Mouse (Mus musculus) gastrocnemius, postnatal 36 days (tissue): ENCODE measurements at regions not wholly inside any gene's neighbourhood (a gene's known extent, or its start where the extent isn't known, plus 50 kb on each side); places are given as distances from the start of the nearest gene placed in this dataset.

ENCODE experiments used
- DNase-seq, 2 experiments: peaks; one replicate each; pipeline ENCODE4 v3.0.0; 2022
- intact Hi-C: fragments of 180-260 bp; cut with DNase I; formaldehyde crosslinking; loops from one replicate; pipeline ENCODE4 v1.15.1; 2025

DNA sequence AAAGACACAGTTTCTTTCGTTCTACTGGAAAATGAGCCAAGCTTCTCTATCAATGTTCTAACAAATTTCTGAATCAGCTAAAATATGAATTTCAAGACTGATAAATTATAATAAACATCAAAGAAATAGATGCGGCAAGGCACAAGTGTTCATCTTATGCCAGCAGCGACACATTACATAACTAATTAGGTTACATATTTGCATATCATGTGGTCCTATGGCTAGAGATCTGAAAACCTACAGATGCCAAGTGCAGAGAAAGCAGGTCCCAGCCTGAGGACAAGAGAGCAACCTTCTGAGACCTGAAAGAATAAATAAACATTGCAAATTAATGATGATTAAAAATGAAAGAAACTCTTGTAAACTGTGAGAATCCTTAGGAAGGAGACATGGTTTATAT, 201.3 kb upstream of the Tent5a start:
- intact Hi-C loops: no loop called here
- DNase-seq: no peak

DNA sequence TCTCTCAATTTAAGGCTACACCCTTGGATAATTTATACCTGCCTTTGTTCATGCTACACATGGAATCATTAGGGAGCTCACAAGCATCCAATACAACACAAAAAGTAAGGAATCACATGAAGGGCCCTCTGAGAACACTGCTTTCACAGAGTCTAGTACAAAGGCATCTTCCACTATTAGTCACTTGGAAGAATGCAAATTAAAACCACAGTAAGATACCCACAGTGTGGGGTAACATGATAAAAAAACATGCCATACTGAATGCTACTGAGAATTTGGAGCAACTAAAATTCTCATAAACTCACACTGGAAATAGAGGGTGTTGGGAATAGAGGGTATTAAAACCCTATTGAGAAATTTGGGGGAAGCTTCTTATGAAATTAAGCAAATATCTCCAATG, 197.6 kb upstream of the Tent5a start:
- intact Hi-C loops: no loop called here
- DNase-seq: no peak

GRCm38 (mm10) chr9:85521342-85521741, 194.2 kb upstream of the Tent5a start:
- intact Hi-C loops: no loop called here
- no peak for DNase-seq

- intact Hi-C loops: no loop called here
- no peak for DNase-seq
Measured at GRCm38 (mm10) chr9:85520941-85521340, 193.8 kb upstream of the Tent5a start.

DNA sequence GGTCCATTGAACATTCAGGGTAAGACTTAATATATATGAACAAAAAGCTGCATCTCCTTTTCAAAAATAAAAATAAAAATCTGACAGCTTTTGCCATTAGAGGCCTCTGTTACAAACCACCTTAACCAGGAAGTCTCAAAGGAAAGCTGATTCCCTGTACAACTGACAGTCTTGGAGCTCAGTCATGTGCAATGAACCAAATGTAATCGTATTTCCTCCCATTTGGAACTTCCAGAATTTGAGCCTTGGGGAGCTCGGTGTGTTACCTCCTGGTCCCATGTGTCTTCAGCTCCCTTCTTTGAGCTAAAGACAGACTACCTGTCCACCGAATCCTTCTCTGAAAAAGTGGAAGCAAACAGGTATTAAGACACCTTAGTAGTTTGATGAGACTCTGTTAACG, 171.9 kb upstream of the Tent5a start:
- intact Hi-C loops: no loop called here

GRCm38 (mm10) chr9:85497348-85497747, 170.2 kb upstream of the Tent5a start:
- intact Hi-C loops: no loop called here
- no peak for DNase-seq

More for the DNA sequence above, 171.9 kb upstream of the Tent5a start:
- no peak for DNase-seq

GRCm38 (mm10) chr9:85496506-85497239, 169.5 kb upstream of the Tent5a start:
- intact Hi-C loops: no loop called here
- DNase-seq: no peak

DNA sequence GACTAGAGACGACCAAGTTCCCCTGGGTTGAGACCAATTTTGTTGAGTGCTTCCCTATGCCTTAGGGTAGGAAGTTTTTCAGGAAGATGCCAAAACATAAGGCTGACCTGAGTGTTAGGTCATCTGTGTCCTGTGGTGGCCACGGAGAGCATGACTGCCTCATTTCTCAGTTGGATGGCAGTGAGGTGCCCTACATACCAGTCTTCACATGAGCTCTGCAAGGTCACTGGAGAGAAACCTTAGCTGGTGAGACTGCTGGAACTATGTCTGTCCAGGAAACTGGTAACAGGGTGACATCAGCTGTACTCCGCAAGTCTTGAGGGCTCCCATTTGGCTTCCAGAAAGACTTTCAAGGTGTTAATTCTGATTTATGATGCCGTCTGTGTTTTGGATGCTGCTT, 167.9 kb upstream of the Tent5a start:
- intact Hi-C loops: no loop called here
- no peak for DNase-seq

- DNase-seq: no peak
- intact Hi-C loops: no loop called here
Measured at GRCm38 (mm10) chr9:85493760-85494159, 166.6 kb upstream of the Tent5a start.

- intact Hi-C loops: no loop called here
- DNase-seq: no peak
Measured at GRCm38 (mm10) chr9:85490367-85490766, 163.2 kb upstream of the Tent5a start.

GRCm38 (mm10) chr9:85487915-85488314, 160.8 kb upstream of the Tent5a start:
- DNase-seq: no peak
- intact Hi-C loops: no loop called here

GRCm38 (mm10) chr9:85487052-85487668, 160.0 kb upstream of the Tent5a start:
- DNase-seq: no peak
- intact Hi-C loops: no loop called here

DNA sequence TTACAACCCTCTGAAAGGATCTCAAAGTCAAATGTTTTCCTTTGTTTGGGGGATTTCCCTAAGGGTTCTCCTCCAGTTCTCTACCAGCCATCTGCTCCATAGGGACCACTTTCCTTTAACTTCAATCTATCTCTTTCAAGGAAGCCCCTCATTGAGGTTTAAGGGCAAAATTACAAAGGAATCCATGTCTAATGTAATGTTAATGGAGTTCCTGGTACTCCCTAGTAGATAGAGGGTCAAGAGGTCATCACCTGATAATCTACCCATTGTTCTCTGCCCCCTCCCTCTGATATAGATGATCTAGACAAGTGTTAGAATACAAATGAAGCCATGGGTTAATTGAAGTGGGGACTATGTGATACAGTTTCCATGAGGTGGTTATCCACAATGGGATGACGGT, 158.6 kb upstream of the Tent5a start:
- no peak for DNase-seq
- intact Hi-C loops: no loop called here

GRCm38 (mm10) chr9:85483248-85483647, 156.1 kb upstream of the Tent5a start:
- intact Hi-C loops: no loop called here
- DNase-seq: no peak

DNA sequence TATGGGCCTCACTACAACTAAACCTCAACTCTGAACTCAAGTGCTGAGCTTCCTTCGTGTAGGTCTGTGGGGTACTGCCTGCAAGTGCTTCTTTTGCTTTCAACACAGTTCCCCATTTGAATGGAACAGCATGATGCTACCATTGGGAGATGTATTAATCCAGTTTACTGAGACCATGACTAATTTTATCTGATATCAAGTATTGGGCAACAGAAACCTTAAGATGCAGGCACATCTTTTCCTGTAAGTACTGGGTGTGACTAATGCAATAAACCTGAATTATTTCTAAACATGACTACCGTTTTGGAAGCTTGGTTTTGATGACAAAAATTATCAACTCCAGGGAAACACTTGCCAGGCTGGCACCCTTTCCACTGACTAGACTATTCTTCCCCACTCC, 153.4 kb upstream of the Tent5a start:
- intact Hi-C loops: no loop called here
- no peak for DNase-seq

GRCm38 (mm10) chr9:85475214-85475613, 148.1 kb upstream of the Tent5a start:
- no peak for DNase-seq
- intact Hi-C loops: no loop called here

GRCm38 (mm10) chr9:85470264-85470821, 143.2 kb upstream of the Tent5a start:
- DNase-seq: no peak
- intact Hi-C loops: no loop called here

- intact Hi-C loops: no loop called here
Measured at GRCm38 (mm10) chr9:85469288-85469687, 142.1 kb upstream of the Tent5a start.

DNA sequence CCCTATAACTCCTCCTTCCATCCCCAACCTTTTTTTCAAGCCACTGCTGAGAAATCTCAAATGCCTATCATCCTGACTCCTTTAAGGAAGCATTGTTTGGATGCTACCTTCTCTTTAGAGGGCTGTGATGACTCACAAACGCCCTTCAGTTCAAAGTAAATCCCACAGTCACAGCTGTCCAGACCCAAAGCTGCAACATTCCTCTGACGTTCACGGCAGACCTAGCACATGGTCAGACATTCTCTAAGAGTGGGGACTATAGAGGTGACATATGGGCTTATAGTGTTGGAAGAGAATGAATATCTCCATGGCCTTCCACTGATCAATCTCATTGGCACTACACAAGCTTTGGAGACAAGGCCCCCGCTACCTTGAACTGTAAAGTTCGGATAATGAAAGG, 139.5 kb upstream of the Tent5a start:
- DNase-seq: no peak
- intact Hi-C loops: no loop called here

More at GRCm38 (mm10) chr9:85469288-85469687, 142.1 kb upstream of the Tent5a start:
- DNase-seq: no peak

DNA sequence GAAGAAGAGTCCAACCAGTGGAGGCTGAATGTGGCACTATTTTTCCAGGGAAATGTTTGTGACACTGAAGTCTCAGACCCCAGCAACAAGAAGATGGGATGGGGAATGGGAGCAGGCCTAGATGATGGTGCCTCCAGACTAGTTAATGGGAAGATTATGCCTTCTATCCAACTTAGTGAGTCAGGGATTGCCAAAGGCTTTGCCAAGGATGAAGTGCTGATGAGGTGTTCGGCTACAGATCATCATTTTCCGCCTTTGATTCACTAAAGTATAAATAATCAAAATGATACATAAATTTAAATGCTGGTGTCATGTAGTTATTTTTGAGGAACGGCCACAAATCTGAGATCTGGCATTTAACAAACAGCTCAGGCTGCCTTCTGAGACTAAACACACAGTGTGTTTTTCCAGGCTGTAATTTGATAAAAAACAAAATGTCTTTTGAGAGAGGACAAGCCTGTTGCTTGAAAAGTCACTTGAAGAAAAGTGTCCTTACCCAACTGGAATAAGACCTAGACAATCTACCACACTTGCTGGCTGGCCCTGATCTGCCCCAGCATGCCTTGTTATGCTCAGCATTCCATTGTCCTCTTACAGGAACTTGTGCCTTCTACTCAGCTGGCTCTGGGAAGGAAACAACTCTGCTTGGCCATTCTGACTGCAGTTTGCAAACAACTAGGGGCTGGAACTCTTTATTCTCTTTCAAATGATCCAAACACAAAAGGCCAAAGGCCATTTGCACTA, 132.1 kb upstream of the Tent5a start:
- intact Hi-C loops: no loop called here
- no peak for DNase-seq

GRCm38 (mm10) chr9:85458356-85458755, 131.2 kb upstream of the Tent5a start:
- DNase-seq: no peak
- intact Hi-C loops: no loop called here
